Mouse (Mus musculus): ENCODE results near the gene Armc12.
A peak's percentile ranks its signal among the peaks of the same experiment; 100 is the strongest.

- peak; percentile 20; the same call in 1 of the 2 replicates for TF ChIP-seq CTCF (IDR thresholded peaks at IDR 0.05; ENCODE audit: low read depth)
- peak; percentile 92 for TF ChIP-seq EP300 (optimal IDR thresholded peaks at IDR 0.05)
These were observed 7.8 kb upstream of the Armc12 start for GRCm38 (mm10) chr17:28522623-28523354.

Data from stomach, postnatal 0 days (tissue).